Mouse (Mus musculus): ENCODE data around the gene Guca2a. TPM values are rescaled to one million over a fixed set of nuclear protein-coding genes. Genes with fewer than 3 reads are reported as not detected.

The Guca2a gene
- total RNA-seq, 2 experiments from 2014 or later: not detected

DNA sequence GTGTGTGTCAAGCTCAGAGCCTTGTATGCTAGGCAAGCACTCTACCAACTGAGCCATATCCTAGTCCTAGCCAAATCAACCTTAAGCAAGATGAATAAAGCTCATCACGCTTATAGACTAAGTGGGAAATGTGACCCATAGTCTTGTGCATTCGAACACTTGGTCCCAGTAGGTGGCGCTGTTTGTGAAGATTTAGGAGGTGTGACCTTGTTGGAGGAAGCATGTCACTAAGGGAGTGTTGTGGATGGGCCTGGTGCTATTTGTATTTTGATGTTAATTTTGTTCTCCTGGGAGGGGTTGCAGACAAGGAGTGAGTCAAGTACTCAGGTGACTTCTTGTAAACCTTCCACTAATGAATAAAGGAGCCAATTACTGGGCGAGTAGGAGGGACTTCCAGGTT, 5.2 kb downstream of the Guca2a start:
- DNase-seq: no peak

DNA sequence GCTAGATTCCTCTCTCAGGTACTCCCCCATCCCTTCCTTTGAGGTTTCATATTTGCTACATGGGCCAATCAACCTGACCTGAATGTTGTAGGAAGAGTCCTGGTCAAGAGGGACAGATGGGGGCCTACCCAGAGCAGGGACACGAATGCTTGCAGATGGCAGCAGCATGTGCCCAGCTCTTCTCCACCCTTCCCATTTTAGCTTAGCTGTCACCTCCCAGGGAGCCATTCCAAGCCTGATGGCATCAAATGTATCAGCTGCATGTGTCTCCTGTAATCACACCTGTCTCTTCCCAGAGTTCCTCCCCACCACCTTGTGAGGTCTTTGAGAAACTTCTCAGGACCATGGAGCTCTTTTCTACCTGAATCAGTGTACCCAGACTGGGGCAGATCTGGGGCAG, 19.5 kb downstream of the Guca2a start:
- DNase-seq: no peak

DNA sequence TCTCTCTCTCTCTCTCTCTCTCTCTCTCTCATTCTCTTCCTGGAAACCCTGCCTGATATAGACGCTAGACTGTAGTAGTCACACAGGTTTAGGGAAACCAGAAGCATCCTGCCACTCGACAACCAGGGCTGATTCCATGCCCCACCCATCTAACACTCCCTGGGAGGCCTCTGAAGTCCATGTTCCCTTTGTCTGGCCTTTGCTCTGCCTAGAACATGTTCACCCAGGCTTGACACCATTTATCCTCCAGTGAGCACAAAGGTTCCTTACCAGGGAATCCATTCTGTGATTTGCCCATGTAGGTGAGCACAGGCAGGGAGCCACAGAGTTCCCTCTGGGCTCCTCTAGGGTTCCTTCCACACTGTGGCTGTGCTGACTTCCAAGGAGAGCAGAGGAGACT, 20.7 kb downstream of the Guca2a start:
- DNase-seq: no peak

DNA sequence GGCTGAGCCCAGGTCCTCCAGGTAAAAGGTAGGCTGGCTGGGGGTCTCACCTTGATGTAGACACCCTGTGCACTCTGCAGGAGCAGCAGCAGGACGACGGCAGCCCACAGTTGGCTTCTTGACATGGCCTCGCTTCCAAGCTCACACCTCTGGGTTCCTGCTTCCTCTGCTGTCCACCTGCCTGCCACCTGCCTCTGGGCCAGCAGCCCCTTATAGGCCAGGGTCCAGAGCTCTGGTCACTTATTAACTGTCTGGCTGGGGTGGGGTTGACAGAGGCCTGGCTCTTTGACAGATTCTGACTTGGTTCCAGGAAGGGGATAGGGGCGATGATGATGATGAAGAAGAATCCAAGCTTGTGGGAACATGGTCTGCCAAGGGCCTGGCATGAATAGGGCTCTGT, 21.2 kb downstream of the Guca2a start, which contains the start of gene Guca2b:
Gene Guca2b (minus strand): TSS at position 224 of the 400 bp plus-strand sequence.
- DNase-seq: no peak

DNA sequence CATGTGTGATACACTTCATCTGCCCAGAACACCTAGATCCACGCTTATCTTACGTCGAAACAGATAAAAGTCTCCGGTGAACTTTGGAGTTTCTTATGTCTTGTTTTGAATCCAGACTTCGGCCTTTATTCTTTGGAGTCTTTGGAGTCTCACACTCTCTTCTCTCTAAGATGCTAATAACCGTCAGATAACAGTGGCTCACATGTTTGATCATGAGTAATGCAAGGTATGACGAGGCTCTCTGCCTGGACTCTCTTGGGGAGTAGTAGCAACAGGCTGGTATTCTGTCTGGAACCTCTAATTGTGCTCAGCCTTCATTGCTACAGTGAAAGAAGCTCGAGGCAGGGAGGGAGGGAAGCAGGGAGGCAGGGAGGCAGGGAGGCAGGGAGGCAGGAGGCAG, 22.5 kb downstream of the Guca2a start:
- DNase-seq: no peak

DNA sequence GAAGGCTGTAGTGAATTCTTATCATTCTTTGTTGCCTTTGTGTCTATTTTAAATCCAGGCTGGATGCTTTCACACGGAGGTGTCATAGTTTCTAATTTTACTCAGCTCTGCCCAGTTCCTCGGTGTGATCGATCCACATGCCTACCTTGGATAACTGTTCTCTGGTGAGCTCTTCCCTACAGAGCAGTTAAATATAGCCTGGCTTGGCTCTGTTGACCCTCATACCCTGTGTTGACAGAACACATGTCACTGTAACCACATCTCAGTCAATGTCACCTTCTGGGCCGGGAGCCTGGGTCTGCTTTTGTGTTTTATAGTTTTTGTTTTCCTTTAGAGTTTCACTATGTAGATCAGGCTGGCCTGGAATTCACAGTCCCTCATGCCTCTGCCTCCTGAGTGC, 24.6 kb downstream of the Guca2a start:
- peak; percentile 33 for DNase-seq

DNA sequence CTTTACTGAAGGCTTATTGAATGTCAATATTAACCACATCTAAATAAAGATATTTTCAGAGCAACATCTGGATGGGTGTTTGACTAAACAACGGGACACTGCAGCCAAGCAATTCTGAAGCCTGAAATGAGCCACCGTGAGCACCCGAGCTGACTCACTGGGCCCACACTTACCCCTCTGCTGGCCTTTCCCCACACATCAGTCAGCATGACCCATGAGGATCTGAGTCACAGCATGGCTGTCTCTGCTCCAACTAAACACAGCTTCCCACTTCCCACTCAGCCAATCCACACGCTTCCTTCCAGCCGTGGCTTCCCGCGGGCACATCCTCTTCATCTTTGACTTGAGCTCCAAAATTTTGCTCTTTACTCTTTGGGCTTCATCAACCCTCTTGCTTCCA, 25.5 kb downstream of the Guca2a start:
- peak; percentile 25 for DNase-seq

DNA sequence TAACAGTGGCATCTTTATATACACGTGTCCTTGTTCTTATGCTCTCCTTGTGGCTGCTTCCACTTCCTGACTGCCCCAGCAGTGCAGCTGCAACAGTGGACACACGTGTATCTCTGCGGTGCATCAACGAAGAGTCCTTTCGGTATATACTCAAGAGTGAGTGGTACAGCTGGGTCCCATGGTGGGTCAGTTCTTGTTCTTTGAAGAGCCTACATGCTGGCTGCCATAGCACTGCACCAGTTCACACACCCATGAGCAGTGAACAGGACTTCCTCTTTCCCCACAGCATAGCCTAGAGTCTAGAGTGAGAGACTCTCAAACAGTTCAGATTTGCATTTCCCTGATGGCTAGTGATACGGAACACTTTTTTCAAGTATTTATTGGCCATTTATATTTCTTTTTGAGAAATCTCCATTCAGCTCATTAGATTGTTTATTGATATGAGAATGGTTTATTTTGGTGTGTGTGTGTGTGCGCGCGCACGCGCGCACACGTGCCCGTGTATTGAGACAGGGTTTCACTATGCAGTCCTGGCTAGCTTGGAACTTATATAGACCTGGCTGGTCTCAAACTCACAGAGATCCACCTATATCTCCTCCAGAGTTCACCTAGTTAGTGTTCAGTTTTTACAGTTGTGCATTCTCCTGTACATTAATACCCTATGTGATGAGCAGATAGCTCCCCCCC, 26.0 kb downstream of the Guca2a start:
- no peak for DNase-seq

DNA sequence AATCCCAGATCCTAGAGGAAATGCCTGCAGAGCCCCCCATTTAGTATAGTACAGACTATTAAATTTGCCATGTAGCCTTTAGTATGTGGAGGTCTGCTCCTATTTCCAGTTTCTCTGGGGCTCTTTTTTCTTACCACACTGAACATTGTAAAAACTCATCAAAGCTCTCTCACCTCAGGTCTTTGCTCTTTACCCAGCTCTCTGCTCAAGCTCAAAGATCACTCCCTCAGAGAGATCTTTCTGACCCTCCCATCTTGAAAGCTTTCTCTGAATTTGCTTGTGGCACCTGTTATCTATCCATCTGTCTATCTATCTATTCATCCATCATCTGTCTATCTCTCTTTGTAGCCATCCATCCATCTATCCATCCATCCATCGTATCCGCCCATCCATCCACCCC, 27.7 kb downstream of the Guca2a start:
- DNase-seq: no peak

DNA sequence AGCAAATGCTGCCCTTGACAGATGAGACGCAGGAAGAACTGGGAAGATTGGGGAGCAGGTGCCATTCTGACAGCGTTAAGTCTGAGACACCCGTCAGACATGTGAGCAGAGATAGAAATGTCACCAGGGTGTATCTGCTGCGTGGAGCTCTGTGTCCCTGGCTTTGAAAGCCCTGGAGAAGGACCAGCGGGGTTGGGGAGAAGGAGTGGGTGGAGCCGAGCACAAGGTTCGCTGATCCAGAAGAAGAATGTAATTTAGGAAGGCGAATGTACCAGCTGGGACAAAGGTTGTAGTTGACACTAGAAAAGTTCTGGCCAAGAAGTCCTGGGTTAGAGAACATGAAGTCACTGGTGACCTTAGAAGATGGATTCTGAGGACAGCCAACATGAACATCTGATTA, 28.6 kb downstream of the Guca2a start:
- no peak for DNase-seq

DNA sequence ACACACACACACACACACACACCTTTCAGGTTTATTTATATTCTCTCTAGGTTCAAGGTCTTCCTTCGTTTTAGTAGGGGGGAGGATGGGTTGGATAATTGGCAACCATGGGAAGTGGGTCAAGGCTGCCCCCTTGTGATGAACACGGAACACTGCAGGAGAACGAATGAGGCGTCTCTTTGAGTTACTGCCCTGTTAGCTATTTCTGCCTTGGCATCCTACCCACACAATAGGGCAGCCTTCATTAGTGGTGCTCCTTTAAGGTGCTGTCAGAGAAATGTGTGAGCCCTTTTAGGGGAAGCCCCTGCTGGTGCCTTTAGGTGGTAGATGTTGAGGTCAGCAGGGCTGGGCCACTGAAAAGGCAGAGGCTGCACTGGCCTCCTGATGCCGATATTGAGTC, 29.9 kb downstream of the Guca2a start:
- DNase-seq: peak; percentile 71

DNA sequence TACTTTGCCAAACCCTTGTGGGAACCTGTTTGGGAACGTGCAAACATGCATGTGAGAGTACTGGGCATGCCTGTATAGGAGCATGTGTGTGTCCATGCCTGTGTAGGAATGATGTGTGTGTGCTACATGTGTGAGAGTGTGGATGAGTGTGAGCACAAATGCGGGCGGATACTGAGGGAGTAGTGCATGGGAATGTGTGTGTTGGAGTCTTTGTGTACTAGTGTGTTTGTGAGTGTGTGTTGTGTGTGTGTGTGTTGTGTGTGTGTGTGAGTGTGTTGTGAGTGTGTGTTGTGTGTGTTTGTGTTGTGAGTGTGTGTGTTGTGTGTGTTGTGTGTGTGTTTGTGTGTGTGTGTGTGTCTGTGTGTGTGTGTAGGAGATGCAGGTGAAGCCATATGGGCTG, 30.7 kb downstream of the Guca2a start:
- DNase-seq: no peak

DNA sequence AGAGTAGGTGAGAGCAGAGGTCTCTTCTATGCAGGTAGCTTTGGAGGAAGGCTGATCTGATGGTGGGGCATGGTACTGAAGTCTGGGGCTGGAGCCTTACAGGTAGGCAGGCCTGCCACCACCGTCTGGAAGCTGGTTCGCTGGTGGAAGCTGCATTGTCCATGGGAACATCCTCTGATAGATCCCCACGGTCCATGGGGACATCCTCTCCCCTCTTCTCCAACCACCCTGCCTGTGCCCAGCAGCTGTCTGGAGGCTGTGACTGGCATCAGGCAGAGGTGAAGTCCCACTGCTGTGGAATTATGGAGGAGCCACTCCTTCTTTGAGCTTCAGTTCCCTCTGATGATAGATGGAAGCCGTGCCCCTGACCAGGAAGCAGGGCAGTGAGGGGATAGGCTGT, 31.1 kb downstream of the Guca2a start:
- no peak for DNase-seq

DNA sequence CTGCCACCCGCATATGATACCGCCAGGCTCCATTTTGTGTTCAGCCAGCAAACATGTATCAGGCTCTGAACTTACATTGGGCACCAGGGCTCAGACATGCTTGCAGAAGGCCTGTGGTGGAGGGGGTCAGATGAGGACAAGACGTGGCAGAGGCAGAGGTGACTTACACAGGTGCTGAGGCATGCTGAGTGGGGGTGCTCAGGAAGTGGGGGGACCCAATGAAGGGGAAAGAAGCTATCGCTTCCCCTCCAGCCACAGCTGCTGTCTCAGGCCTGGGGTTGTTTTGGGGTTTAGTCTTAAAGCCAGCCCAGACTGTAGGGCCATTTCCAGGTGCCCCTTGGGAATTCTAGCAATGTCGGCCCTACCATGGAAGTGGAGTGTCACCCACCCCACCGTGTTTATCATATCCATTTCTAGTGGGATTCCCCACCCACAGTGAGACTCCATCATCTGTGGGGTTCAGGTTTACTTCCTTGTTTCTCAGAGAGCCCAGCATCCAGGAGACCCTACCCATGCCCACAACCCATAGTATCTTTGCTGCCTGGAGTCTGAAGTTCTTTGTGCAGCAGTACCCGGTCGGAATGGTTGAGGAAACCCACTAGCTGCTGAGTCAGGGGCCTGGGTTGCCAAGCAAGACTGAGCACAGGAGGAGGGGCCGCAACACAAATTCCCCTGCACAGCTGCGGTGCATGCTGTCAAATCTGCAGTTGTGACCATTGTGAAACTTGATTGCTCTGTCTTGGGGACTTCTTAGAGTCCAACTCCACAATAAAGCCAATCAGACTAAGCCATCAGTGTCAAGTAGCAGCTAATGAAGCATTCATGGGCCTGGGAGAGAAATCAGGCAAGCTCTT, 32.1 kb downstream of the Guca2a start:
- DNase-seq: no peak

DNA sequence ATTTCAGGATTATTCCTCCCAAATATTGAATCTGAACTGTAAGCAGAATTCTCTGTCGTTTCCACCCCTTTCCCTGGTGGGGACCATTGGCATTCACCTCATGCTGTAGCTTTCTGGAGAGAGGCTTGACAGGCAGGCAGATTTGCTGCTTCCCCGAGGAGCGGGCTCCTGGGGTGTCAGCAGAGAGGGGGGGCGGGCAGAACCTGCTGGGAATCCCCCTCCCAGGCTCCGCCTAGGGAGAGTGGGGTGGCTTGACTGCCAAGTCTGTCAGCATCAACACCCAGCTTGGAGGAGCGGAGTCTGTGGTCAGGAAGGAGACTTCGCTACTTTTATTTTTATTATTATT, 32.7 kb downstream of the Guca2a start:
- DNase-seq: no peak

DNA sequence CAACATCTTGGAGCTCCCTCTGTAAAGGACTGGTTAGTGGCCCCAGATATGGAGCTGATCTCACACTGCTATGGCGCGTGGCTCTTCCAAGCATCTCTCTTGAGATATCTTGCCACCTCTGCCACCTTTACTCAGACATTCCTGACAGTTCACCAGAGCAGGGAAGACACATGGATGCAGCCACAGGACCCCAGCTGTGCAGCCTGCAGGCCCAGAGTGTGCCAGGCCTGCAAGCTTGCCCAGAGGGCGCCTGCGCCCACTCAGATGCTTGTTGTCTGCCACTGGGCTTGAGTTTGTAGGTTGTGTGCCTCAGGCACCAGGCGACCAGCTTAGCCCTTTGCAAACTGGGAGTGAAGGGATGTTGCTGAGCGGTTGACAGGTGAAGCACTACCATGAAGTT, 33.2 kb downstream of the Guca2a start:
- DNase-seq: no peak

DNA sequence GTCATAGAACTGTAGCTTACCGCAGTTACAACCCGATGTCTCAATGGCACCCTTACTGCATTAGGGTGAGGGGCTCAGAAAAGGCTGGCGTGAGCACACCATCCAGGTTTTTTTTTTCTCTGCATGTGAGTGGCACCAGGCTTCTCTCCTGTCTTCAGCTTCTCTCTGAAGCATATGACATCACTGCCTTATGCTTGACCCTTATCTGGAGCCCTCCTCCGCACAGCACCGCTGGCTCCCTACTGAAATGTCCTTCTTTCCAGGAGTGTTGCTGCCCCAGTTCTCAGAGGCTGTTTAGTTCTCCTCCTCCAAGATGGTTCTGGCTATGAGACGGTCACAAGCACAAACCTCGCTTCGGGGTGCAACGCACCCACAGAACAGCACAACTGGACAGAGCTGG, 33.7 kb downstream of the Guca2a start:
- DNase-seq: no peak

DNA sequence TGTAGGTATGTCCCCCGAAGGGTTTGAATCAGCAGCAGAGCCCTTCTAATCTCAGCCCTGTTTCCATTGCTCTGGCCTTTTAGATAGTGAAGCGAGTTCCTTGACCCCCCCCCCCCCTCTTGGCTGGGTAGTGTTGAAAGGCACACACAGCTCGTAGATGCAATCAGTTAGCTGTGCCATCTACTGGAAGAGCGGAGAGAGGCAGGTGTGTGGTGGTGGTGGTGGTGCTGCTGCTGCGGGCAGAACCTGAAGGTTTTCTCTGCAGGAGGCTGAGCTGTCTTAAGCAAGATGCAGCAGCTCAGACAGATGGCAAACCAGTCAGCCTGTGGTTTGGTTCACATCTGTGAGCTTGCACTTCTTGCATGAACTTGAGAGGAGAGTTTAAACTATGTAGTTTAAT, 35.2 kb downstream of the Guca2a start:
- DNase-seq: no peak

DNA sequence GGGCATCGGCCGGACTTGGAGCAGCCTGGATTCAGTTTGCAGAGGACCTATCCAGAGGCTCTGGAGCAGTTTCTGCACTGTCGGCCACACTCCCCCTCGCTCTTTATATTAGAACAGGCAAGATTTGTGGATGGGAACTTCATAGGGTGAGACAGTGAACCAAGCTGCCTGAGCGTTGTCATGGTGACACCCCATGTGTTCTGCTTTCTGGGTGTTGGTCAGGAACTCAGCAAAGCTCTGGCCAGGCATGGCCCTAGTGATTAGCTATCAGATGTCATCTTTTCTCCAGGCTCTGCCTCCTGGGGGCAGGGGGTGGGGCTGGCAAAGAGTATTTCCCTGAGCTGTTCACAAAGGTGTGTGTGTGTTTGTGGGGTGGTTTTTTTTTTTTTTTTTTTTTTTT, 45.1 kb downstream of the Guca2a start:
- DNase-seq: no peak

DNA sequence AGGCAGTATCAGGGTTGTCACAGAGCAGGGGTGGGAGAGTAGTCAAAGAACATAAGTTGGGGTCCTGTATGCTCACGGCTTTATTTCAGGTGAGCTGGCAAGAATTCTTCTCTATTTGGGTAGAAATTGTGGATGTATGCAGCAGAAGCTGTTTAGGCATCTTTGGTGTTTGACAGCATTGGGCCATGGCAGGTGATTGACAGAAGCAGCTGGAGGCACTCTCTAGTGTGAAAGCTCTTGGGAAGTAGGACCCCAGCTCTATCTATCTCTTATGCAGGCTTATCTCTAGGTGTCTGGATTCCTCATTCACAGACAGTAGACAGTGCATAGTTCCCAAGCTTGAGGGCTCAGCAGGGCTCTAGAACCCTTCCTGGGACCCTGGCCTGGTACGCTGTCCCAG, 48.2 kb downstream of the Guca2a start:
- DNase-seq: no peak

All from heart, postnatal 4 days (tissue).